Mouse (Mus musculus): ENCODE measurements around the gene Cd52. TPM values are rescaled to one million over a fixed set of nuclear protein-coding genes. Genes with fewer than 3 reads are reported as not detected.
A peak's percentile ranks its signal among the peaks of the same experiment; 100 is the strongest.

Cd52 gene
- total and polyA plus RNA-seq, 3 experiments, result 1,886 to 5,448 (median 2,306) TPM

DNA sequence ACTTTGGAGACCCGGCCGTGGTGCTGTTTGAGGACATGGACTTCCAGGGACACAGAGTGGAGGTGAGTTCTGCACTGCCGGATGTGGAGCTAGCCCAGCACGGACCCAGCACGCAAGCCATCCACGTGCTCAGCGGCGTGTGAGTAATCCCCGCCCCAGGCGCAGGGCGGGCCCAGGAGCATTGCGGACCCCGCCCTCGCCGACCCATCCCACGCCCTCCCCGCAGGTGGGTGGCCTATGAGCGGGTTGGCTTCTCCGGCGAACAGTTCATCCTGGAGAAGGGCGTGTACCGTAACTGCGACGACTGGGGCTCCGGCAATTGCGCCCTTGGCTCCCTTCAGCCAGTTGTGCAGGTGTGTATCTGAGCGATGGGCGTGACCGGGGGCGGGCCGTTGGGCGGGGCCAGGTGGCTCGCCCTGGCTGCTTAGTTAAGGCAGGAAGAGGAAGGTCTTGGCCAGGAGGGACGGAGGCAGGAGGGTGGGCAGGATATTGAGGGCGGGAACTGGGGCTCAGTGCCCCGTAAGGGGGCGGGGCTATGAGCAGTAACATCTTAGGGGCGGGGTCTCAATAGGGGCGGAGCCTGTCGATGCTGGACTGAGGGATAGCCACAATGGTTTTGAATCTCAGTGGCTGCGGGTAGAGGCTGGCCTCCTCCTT lies 13.0 kb downstream of the Cd52 start (continued):
- TF ChIP-seq UBTF (IDR thresholded peaks at IDR 0.05; ENCODE audit: low read depth, low read length), result no peak
- TF ChIP-seq EP300 (IDR thresholded peaks at IDR 0.05; ENCODE audit: low read length), result no peak
- 0 out of 2 replicates have a peak, but pooled peaks have one; percentile 27 for TF ChIP-seq E2F4 (IDR thresholded peaks at IDR 0.05; ENCODE audit: insufficient replicate concordance, low read depth, low read length)
- peak; percentile 38; the same call in 1 of the 2 replicates for TF ChIP-seq SIN3A (IDR thresholded peaks at IDR 0.05; ENCODE audit: low read length)
- no peak for TF ChIP-seq CHD1 (IDR thresholded peaks at IDR 0.05; ENCODE audit: low read depth, low read length)
- no peak for TF ChIP-seq SMC3 (IDR thresholded peaks at IDR 0.05; ENCODE audit: low read depth, low read length)
- TF ChIP-seq IRF4 (IDR thresholded peaks at IDR 0.05; ENCODE audit: low read depth, low read length), result no peak
- no peak for TF ChIP-seq KAT2A (IDR thresholded peaks at IDR 0.05; ENCODE audit: insufficient replicate concordance, low read length)
- TF ChIP-seq MXI1 (IDR thresholded peaks at IDR 0.05; ENCODE audit: low read depth, low read length), result peak; percentile 97
- TF ChIP-seq CTCF (conservative IDR thresholded peaks at IDR 0.05 in 1 of 2, IDR thresholded peaks at IDR 0.05 in 1 of 2; ENCODE audit: low read depth in 2 of 2, low read length in 2 of 2), result no peak
- TF ChIP-seq CHD2 (IDR thresholded peaks at IDR 0.05; ENCODE audit: low read length), result no peak
- 0 out of 2 replicates have a peak, but pooled peaks have one; percentile 67 for TF ChIP-seq TBP (conservative IDR thresholded peaks at IDR 0.05; ENCODE audit: low read depth, low read length)
- TF ChIP-seq GABPA (IDR thresholded peaks at IDR 0.05; ENCODE audit: insufficient replicate concordance, low read depth, low read length), result no peak
- TF ChIP-seq JUN (IDR thresholded peaks at IDR 0.05; ENCODE audit: insufficient read depth, low read depth, low read length), result no peak
- no peak for TF ChIP-seq ZC3H11A (IDR thresholded peaks at IDR 0.05; ENCODE audit: low read depth, low read length)
- TF ChIP-seq TCF12 (IDR thresholded peaks at IDR 0.05; ENCODE audit: low read depth, low read length), result peak; percentile 64
- TF ChIP-seq MEF2A (IDR thresholded peaks at IDR 0.05; ENCODE audit: borderline replicate concordance, low read depth, low read length), result no peak
- TF ChIP-seq USF2 (conservative IDR thresholded peaks at IDR 0.05; ENCODE audit: low read depth, low read length), result no peak
- peak; percentile 87 for TF ChIP-seq POLR2A (IDR thresholded peaks at IDR 0.05; ENCODE audit: low read depth, low read length)
- TF ChIP-seq ZNF384 (IDR thresholded peaks at IDR 0.05; ENCODE audit: low read depth, low read length), result no peak
- TF ChIP-seq RCOR1 (conservative IDR thresholded peaks at IDR 0.05; ENCODE audit: low read depth, low read length), result no peak
- TF ChIP-seq MYC (IDR thresholded peaks at IDR 0.05; ENCODE audit: low read depth, low read length), result peak; percentile 98
- no peak for TF ChIP-seq PAX5 (IDR thresholded peaks at IDR 0.05; ENCODE audit: low read length)

DNA sequence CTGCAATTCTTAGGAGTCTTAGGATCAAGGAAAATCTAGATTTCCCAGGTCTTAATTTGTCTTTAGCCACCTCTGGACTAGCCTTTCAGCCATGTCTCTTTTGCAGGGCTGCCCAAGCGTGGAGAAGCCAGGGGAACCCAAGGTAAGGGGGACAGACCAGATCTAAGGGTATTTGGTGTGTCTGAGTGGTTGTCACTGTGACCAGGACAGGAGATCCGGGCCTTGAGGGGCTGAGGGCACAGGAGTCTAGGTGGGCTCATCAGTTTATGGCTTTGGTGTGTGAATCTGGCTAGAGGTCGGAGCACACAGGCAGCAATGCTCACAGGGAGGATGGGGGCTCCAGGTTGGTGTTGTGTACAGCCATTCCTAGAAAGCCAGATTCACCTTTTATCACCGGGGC lies 14.2 kb downstream of the Cd52 start:
- Histone ChIP-seq H3K27ac (ENCODE audit: insufficient read depth, low read depth) (no peak overlapping the region), H3K9me3 (replicated peaks; ENCODE audit: low read length) (peaks cover 4% of the 10 kb centered on the region), H3K79me2 (replicated peaks; ENCODE audit: control insufficient read depth, extremely low read depth, insufficient read depth, poor library complexity, severe bottlenecking) (no peaks in the 10 kb centered on the region), H3K9ac (ENCODE audit: insufficient read depth, low read depth) (no peak overlapping the region), H3K4me3 (replicated peaks in 1 of 3; ENCODE audit: low read depth in 2 of 3, low read length in 2 of 3, poor library complexity in 1 of 3) (no peak overlapping the region), H3K36me3 (replicated peaks in 1 of 2; ENCODE audit: control insufficient read depth in 1 of 2, insufficient read depth in 1 of 2, low read length in 1 of 2) (peaks cover 0 to 9% of the 10 kb centered on the region in 2 experiments), H3K4me2 (ENCODE audit: insufficient read depth, low read depth, poor library complexity, severe bottlenecking) (no peak overlapping the region), H3K27me3 (replicated peaks) (no peaks in the 10 kb centered on the region), H3K4me1 (ENCODE audit: control insufficient read depth in 1 of 2, insufficient read depth in 2 of 2) (peaks cover 4 to 24% of the 10 kb centered on the region in 2 experiments)
- TF ChIP-seq ETS1 (conservative IDR thresholded peaks at IDR 0.05; ENCODE audit: low read depth, low read length), result no peak
- no peak for TF ChIP-seq PAX5 (IDR thresholded peaks at IDR 0.05; ENCODE audit: low read length)
- no peak for TF ChIP-seq UBTF (IDR thresholded peaks at IDR 0.05; ENCODE audit: low read depth, low read length)
- TF ChIP-seq USF1 (IDR thresholded peaks at IDR 0.05; ENCODE audit: low read depth, low read length), result no peak
- TF ChIP-seq ZMIZ1 (IDR thresholded peaks at IDR 0.05; ENCODE audit: low read depth, low read length), result no peak
- no peak for TF ChIP-seq EP300 (IDR thresholded peaks at IDR 0.05; ENCODE audit: low read length)
- no peak for TF ChIP-seq SIN3A (IDR thresholded peaks at IDR 0.05; ENCODE audit: low read length)
- no peak for TF ChIP-seq POLR2A (IDR thresholded peaks at IDR 0.05; ENCODE audit: low read depth, low read length)
- no peak for TF ChIP-seq HCFC1 (IDR thresholded peaks at IDR 0.05; ENCODE audit: low read depth, low read length)
- no peak for TF ChIP-seq RCOR1 (conservative IDR thresholded peaks at IDR 0.05; ENCODE audit: low read depth, low read length)
- no peak for TF ChIP-seq USF2 (conservative IDR thresholded peaks at IDR 0.05; ENCODE audit: low read depth, low read length)
- no peak for TF ChIP-seq NRF1 (IDR thresholded peaks at IDR 0.05; ENCODE audit: low read depth, low read length)
- no peak for TF ChIP-seq SMC3 (IDR thresholded peaks at IDR 0.05; ENCODE audit: low read depth, low read length)
- no peak for TF ChIP-seq TCF12 (IDR thresholded peaks at IDR 0.05; ENCODE audit: low read depth, low read length)
- no peak for TF ChIP-seq CTCF (conservative IDR thresholded peaks at IDR 0.05 in 1 of 2, IDR thresholded peaks at IDR 0.05 in 1 of 2; ENCODE audit: low read depth in 2 of 2, low read length in 2 of 2)
- TF ChIP-seq ELF1 (IDR thresholded peaks at IDR 0.05; ENCODE audit: low read depth, low read length), result no peak
- no peak for TF ChIP-seq ZKSCAN1 (IDR thresholded peaks at IDR 0.05; ENCODE audit: borderline replicate concordance, low read depth, low read length)
- TF ChIP-seq JUND (conservative IDR thresholded peaks at IDR 0.05; ENCODE audit: low read depth, low read length), result no peak
- DNase-seq (ENCODE audit: extremely low read depth), result no peak
- dilution Hi-C loops (cut with MboI; ENCODE audit: extremely low pct_ligation_motif_present, extremely low pct_unique_long_range_greater_than_20kb, low sequenced_read_pairs), result no loop called here
- in situ Hi-C loops (cut with MboI; ENCODE audit: low pct_ligation_motif_present, low pct_unique_long_range_greater_than_20kb, low sequenced_read_pairs), result loop anchor here (25.0 kb wide), 1 partner anchor 493 kb away; the partner anchor contains the start of gene Gpn2

Data from CH12.LX (cell line).